Mouse (Mus musculus): ENCODE measurements around the gene Abhd2. TPM values are rescaled to one million over a fixed set of nuclear protein-coding genes. Genes with fewer than 3 reads are reported as not detected.

Abhd2 gene
- polyA plus RNA-seq, 1 experiment from 2014 or later = 18.2 TPM

GRCm38 (mm10) chr7:79316069-79316695 is 43.2 kb downstream of the Abhd2 start:
- Histone ChIP-seq H3K27ac (peak overlapping the region; percentile 16; the same call in 1 of the 2 replicates), H3K4me1 (peaks cover 68% of the 10 kb centered on the region), H3K4me3 (no peak overlapping the region), H3K9ac (no peak overlapping the region), H3K4me2 (no peak overlapping the region), H3K36me3 (replicated peaks) (no peaks in the 10 kb centered on the region), H3K27me3 (replicated peaks) (no peaks in the 10 kb centered on the region), H3K9me3 (no peaks in the 10 kb centered on the region)
- 14% methylated on average over 10 of the region's 10 CpGs for WGBS
- ATAC-seq (replicated peaks) = no peak

DNA sequence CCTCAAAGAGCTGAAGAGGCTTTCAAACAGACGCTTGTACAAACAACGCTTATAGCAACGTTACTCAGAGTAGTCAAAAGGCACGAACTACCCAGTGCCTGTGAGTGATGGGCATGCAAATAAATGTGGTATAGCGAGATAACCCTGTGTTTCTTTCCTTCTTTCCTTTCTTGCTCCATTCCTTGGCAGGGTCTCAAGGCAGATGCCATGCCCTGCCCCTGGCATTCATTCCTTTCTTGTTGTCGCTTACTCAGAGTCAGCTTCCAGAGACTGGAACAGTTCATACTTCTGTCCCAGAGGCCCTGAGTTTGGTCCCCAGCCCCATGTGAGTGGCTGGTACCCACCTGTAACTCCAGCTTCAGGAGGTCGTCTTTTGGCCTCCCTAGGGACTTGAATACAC is 44.6 kb downstream of the Abhd2 start:
- 77% methylated on average over 7 of the region's 7 CpGs for WGBS
- Histone ChIP-seq H3K9ac (no peak overlapping the region), H3K4me2 (no peak overlapping the region), H3K36me3 (replicated peaks) (no peaks in the 10 kb centered on the region), H3K9me3 (no peaks in the 10 kb centered on the region), H3K4me3 (no peak overlapping the region), H3K27me3 (replicated peaks) (no peaks in the 10 kb centered on the region), H3K27ac (no peak overlapping the region), H3K4me1 (peaks cover 62% of the 10 kb centered on the region)
- no peak for ATAC-seq (replicated peaks)

GRCm38 (mm10) chr7:79318110-79318801 is 45.3 kb downstream of the Abhd2 start:
- Histone ChIP-seq H3K27ac (peak overlapping the region; percentile 26; the same call in 1 of the 2 replicates), H3K4me1 (peaks cover 55% of the 10 kb centered on the region)

GRCm38 (mm10) chr7:79323855-79324254 is 50.9 kb downstream of the Abhd2 start:
- peaks cover 17% of the 10 kb centered on the region for H3K36me3 ChIP-seq (replicated peaks)
- no peaks in the 10 kb centered on the region for H3K27me3 ChIP-seq (replicated peaks)
- peaks cover 5% of the 10 kb centered on the region; the same call in 1 of the 2 replicates for H3K4me1 ChIP-seq
- no peak overlapping the region for H3K27ac ChIP-seq
- H3K4me3 ChIP-seq = no peak overlapping the region
- no peak overlapping the region for H3K9ac ChIP-seq
- no peaks in the 10 kb centered on the region for H3K9me3 ChIP-seq
- whole genome bisulfite sequencing = 57% methylated on average over 8 of the region's 8 CpGs
- no peak overlapping the region for H3K4me2 ChIP-seq
- ATAC-seq (replicated peaks) = no peak

More at GRCm38 (mm10) chr7:79318110-79318801, 45.3 kb downstream of the Abhd2 start:
- H3K9me3 ChIP-seq = no peaks in the 10 kb centered on the region
- no peaks in the 10 kb centered on the region for H3K27me3 ChIP-seq (replicated peaks)
- H3K9ac ChIP-seq = no peak overlapping the region
- ATAC-seq (replicated peaks) = no peak
- WGBS = 66% methylated on average over 13 of the region's 13 CpGs
- no peak overlapping the region for H3K4me2 ChIP-seq
- no peaks in the 10 kb centered on the region for H3K36me3 ChIP-seq (replicated peaks)
- H3K4me3 ChIP-seq = no peak overlapping the region

GRCm38 (mm10) chr7:79328769-79329168 is 55.8 kb downstream of the Abhd2 start:
- no peak overlapping the region for H3K4me3 ChIP-seq
- no peaks in the 10 kb centered on the region for H3K27me3 ChIP-seq (replicated peaks)
- peaks cover 27% of the 10 kb centered on the region for H3K36me3 ChIP-seq (replicated peaks)
- 93% methylated on average over 5 of the region's 5 CpGs for WGBS
- H3K4me2 ChIP-seq = no peak overlapping the region
- H3K27ac ChIP-seq = no peak overlapping the region
- H3K4me1 ChIP-seq = peaks cover 3% of the 10 kb centered on the region; the same call in 1 of the 2 replicates
- no peak overlapping the region for H3K9ac ChIP-seq
- no peaks in the 10 kb centered on the region for H3K9me3 ChIP-seq
- no peak for ATAC-seq (replicated peaks)

DNA sequence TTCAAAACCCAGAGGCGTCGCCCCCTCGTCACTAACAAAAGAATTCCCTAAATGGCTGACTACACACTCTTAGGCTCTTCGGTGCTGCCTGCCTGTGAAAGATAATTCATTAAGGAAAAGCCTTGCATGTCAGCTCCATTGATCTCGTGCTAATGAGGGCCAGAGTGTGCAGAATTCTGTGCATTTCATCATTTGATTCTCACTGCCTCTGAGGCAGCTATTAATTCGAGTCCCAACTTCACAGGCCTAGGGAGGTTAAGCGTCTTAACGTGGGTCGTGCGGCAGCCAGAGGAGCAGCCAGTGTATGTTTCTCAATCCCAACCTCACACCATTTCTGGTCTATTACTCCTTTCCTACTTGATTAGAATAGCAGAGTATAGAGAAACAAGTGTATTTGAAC is 58.2 kb downstream of the Abhd2 start:
- Histone ChIP-seq H3K4me1 (peaks cover 3% of the 10 kb centered on the region; the same call in 1 of the 2 replicates), H3K9ac (no peak overlapping the region), H3K4me2 (no peak overlapping the region), H3K36me3 (replicated peaks) (peaks cover 17% of the 10 kb centered on the region), H3K27ac (peak overlapping the region; percentile 46; the same call in 1 of the 2 replicates), H3K9me3 (no peaks in the 10 kb centered on the region), H3K27me3 (replicated peaks) (no peaks in the 10 kb centered on the region), H3K4me3 (no peak overlapping the region)
- no peak for ATAC-seq (replicated peaks)
- WGBS = 27% methylated on average over 10 of the region's 10 CpGs

- H3K9me3 ChIP-seq = no peaks in the 10 kb centered on the region
- 80% methylated on average over 3 of the region's 3 CpGs for WGBS
- H3K4me1 ChIP-seq = peaks cover 3% of the 10 kb centered on the region; the same call in 1 of the 2 replicates
- peaks cover 10% of the 10 kb centered on the region; the same call in 1 of the 2 replicates for H3K36me3 ChIP-seq (replicated peaks)
- H3K9ac ChIP-seq = no peak overlapping the region
- H3K4me2 ChIP-seq = no peak overlapping the region
- H3K27me3 ChIP-seq (replicated peaks) = no peaks in the 10 kb centered on the region
- no peak for ATAC-seq (replicated peaks)
- no peak overlapping the region for H3K27ac ChIP-seq
- H3K4me3 ChIP-seq = no peak overlapping the region
Observed at GRCm38 (mm10) chr7:79333419-79333818, 60.4 kb downstream of the Abhd2 start.

- no peak overlapping the region for H3K4me3 ChIP-seq
- H3K4me1 ChIP-seq = no peaks in the 10 kb centered on the region
- H3K27me3 ChIP-seq (replicated peaks) = no peaks in the 10 kb centered on the region
- H3K36me3 ChIP-seq (replicated peaks) = no peaks in the 10 kb centered on the region
- no peak overlapping the region for H3K4me2 ChIP-seq
- ATAC-seq (replicated peaks) = no peak
- no peak overlapping the region for H3K27ac ChIP-seq
- H3K9ac ChIP-seq = no peak overlapping the region
- H3K9me3 ChIP-seq = no peaks in the 10 kb centered on the region
- WGBS = 93% methylated on average over 8 of the region's 8 CpGs
Observed at GRCm38 (mm10) chr7:79336362-79336910, 63.4 kb downstream of the Abhd2 start.

- Histone ChIP-seq H3K27ac (no peak overlapping the region), H3K9me3 (no peaks in the 10 kb centered on the region), H3K4me3 (no peak overlapping the region), H3K4me2 (no peak overlapping the region), H3K36me3 (replicated peaks) (peaks cover 12% of the 10 kb centered on the region), H3K4me1 (peaks cover 10% of the 10 kb centered on the region; the same call in 1 of the 2 replicates), H3K27me3 (replicated peaks) (no peaks in the 10 kb centered on the region), H3K9ac (no peak overlapping the region)
- WGBS = 50% methylated on average over 4 of the region's 4 CpGs
- ATAC-seq (replicated peaks) = no peak
Observed at GRCm38 (mm10) chr7:79345902-79346301, 72.9 kb downstream of the Abhd2 start.

- Histone ChIP-seq H3K9me3 (no peaks in the 10 kb centered on the region), H3K4me2 (no peak overlapping the region), H3K4me3 (no peak overlapping the region), H3K36me3 (replicated peaks) (peaks cover 15% of the 10 kb centered on the region), H3K9ac (no peak overlapping the region), H3K27ac (no peak overlapping the region), H3K27me3 (replicated peaks) (no peaks in the 10 kb centered on the region), H3K4me1 (peaks cover 10% of the 10 kb centered on the region; the same call in 1 of the 2 replicates)
- ATAC-seq (replicated peaks) = no peak
- 85% methylated on average over 8 of the region's 8 CpGs for WGBS
Observed at GRCm38 (mm10) chr7:79346555-79347075, 73.6 kb downstream of the Abhd2 start.

DNA sequence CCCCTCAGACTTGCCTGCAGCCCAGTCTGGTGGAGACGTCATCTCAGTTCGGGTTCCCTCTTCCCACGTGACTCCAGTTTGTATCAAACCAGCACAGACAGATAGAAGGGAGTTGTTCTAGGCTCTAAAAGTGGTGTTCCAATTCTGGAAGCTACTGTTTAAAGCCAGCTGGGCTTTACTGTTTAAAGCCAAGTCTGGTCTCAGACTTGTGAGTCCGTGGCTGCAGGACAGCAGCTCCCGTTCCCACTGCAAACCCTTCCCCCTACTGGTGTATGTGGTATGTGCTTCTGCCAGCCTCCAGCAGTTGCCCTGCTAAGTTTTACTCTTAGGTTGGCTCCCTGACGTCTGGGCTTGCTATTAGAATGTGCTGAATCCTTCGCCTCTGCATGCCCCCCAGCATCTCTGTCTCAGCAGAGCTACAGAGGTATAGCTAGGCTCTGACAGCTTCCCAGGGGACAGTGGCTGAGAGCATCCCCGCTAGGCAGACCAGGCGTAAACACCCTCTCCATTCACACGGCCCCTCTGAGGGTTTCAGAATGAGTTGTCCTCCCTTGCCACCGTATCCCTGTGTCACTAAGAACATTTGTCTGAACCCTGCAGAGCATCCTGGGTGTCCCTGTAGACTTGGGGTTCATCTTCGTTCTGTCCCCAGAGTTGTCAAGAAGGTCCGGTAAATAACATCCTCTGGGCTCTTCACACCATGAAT is 74.3 kb downstream of the Abhd2 start:
- 72% methylated on average over 13 of the region's 13 CpGs for WGBS
- H3K9ac ChIP-seq = no peak overlapping the region
- no peak overlapping the region for H3K4me2 ChIP-seq
- H3K27ac ChIP-seq = no peak overlapping the region; the same call in 1 of the 2 replicates
- H3K4me3 ChIP-seq = no peak overlapping the region
- H3K4me1 ChIP-seq = peaks cover 10% of the 10 kb centered on the region; the same call in 1 of the 2 replicates
- no peaks in the 10 kb centered on the region for H3K9me3 ChIP-seq
- H3K36me3 ChIP-seq (replicated peaks) = peaks cover 15% of the 10 kb centered on the region
- ATAC-seq (replicated peaks) = no peak
- H3K27me3 ChIP-seq (replicated peaks) = no peaks in the 10 kb centered on the region

DNA sequence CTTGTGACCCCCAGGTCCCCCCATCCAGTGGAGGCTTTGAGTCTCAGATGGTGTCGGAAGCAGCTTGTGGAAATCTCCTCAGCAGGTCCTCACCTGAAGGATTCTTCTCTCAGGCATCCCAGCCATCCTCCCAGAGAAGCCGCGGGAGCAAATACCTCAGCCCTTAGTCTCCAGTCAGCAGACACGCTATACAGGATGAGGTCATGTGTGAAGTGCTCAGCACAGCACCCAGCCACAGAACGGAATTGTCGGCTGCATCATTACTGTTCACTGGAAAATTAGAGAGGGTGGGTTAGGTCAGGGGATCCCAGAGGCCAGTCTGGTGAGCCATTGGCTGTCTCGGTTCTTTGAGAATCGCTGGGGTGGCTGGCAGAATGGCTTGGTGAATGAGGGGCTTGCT is 75.8 kb downstream of the Abhd2 start:
- Histone ChIP-seq H3K27me3 (replicated peaks) (no peaks in the 10 kb centered on the region), H3K9me3 (no peaks in the 10 kb centered on the region), H3K27ac (no peak overlapping the region), H3K4me3 (no peak overlapping the region), H3K4me2 (no peak overlapping the region), H3K9ac (no peak overlapping the region), H3K36me3 (replicated peaks) (0 out of 2 replicates have a peak, but pooled peaks cover 15% of the 10 kb centered on the region), H3K4me1 (peaks cover 10% of the 10 kb centered on the region; the same call in 1 of the 2 replicates)
- 89% methylated on average over 8 of the region's 8 CpGs for WGBS
- ATAC-seq (replicated peaks) = no peak

All from midbrain, embryonic 15.5 days (tissue).